Mouse (Mus musculus): ENCODE results near the gene Mbtps1.

- TF ChIP-seq EP300 (IDR thresholded peaks at IDR 0.05; ENCODE audit: insufficient read depth, low read depth, low read length) (no peak), CTCF (IDR thresholded peaks at IDR 0.05) (no peak), POLR2A (IDR thresholded peaks at IDR 0.05; ENCODE audit: insufficient read depth, low read depth, low read length) (no peak)
Observed at GRCm38 (mm10) chr8:119478684-119479083, 79.9 kb downstream of the Mbtps1 start.

All from heart, adult 2 months (tissue).